Mouse (Mus musculus) megakaryocyte, embryonic 14.5 days (primary cell): ENCODE results near the gene Nisch. TPM values are rescaled to one million over a fixed set of nuclear protein-coding genes. Genes with fewer than 3 reads are reported as not detected.

Experiments used
- H3K27me3 ChIP-seq: replicated peaks from 2 replicates; pipeline ENCODE3; 2012; ENCODE audit warnings: inconsistent platforms
- H3K36me3 ChIP-seq: replicated peaks from 2 replicates; pipeline ENCODE3; 2012; ENCODE audit warnings: low read length, inconsistent platforms, mixed read lengths
- H3K4me1 ChIP-seq: 2 replicates; pipeline ENCODE4 v1.6.1; 2012; ENCODE audit warnings: inconsistent platforms
- H3K4me3 ChIP-seq: replicated peaks from 2 replicates; pipeline ENCODE3; 2012; ENCODE audit warnings: moderate library complexity, mild to moderate bottlenecking, inconsistent platforms
- H3K9me3 ChIP-seq: 2 replicates; pipeline ENCODE4 v1.6.1; 2012; ENCODE audit warnings: inconsistent platforms
- FLI1 ChIP-seq: IDR thresholded peaks from 2 replicates; pipeline ENCODE4 v1.6.1; 2012; ENCODE audit warnings: low read length, inconsistent platforms, mixed read lengths
- GATA1 ChIP-seq: IDR thresholded peaks from 3 replicates; pipeline ENCODE4 v1.6.1; 2012; ENCODE audit warnings: mixed read lengths, low read length, inconsistent platforms, borderline replicate concordance
- polyA plus RNA-seq: library from polyadenylated mRNA; stranded (reverse); fragments of >175 nt; gene quantifications from 2 replicates; pipeline ENCODE4 v1.2.3, GENCODE M21; 2012; ENCODE audit warnings: low replicate concordance; ENCODE audit not compliant: insufficient read depth

Nisch gene
- polyA plus RNA-seq, 1 experiment = 152 TPM

DNA sequence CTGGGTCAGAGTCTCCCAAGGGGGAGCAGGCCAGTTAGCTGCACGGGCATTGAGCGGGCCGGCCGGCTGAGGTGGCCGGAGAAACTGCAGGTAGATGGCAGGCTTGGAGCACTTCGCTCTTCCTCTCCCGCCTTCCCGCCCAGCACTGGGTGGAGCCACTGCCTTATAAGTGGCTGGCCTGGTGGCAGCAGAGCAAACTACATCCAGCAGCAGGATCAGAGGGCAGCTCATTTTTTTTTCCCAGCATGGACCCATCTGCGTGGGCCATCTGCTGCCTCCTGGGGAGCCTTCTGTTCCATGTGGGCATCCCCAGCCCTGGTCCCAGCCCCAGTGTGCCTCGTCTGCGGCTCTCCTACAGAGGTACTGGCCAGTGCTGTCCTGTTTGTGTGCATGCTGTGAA is 920 bp upstream of the Nisch start, which contains the start of gene Sema3g:
Gene Sema3g, plus strand, starts transcription at position 195 of the 400 bp plus-strand sequence.
- no peaks in the 10 kb centered on the region for H3K9me3 ChIP-seq

DNA sequence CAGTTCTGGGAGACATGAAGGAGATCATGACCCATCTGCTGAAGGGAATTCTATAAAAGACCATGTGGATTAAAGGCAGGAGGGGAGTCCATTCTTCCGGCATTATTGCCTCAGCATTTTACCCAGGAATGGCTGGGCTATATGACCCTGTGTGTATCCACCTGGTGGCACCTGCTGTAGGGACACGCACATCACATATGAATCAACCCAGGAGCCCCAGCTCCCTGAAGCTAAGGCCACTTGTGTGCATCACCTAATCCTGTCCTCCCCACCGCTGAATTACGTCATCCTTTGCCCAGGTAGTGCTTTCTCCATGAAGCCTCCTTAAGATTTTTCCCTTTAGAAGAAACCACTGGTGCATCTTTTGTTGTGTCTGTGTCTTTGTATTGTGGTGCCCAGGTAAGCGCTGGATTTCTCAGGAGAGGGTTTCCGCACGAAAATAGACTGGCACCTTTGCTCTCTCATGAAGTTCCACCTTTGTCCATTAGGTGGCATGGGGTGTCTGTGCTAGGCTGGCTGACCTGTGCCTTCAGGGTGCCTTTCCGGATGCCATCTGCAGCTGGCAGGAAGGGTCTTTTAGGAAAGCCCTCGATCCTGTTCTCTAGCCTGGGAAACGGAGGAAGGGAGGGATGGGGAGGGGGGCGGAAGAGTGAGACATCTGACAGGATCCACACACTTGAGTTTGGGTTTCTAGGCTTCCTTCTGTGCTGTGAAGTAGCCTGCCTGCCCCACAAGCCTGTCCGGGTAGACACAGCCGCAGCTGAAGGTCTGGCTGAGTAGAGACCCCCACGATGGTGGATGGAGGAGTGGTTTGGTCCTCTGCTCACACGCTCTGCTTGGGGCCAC is 1.4 kb downstream of the Nisch start:
- peaks cover 5% of the 10 kb centered on the region for H3K36me3 ChIP-seq
- H3K4me1 ChIP-seq = peaks cover 50% of the 10 kb centered on the region
- peaks cover 52% of the 10 kb centered on the region for H3K27me3 ChIP-seq
- peak overlapping the region; percentile 24 for H3K4me3 ChIP-seq
- TF ChIP-seq FLI1 (no peak), GATA1 (no peak)
- H3K9me3 ChIP-seq = no peaks in the 10 kb centered on the region

More for the DNA sequence above, 920 bp upstream of the Nisch start, which contains the start of gene Sema3g:
- Histone ChIP-seq H3K4me1 (peaks cover 50% of the 10 kb centered on the region), H3K4me3 (peak within 1 kb of the TSS; percentile 77), H3K27me3 (peaks cover 56% of the 10 kb centered on the region), H3K36me3 (no peaks in the 10 kb centered on the region)
- TF ChIP-seq GATA1 = no peak

GRCm38 (mm10) chr14:31214684-31215083 is 2.1 kb downstream of the Nisch start:
- Histone ChIP-seq H3K4me3 (peak overlapping the region; percentile 65), H3K9me3 (no peaks in the 10 kb centered on the region), H3K36me3 (peaks cover 5% of the 10 kb centered on the region), H3K4me1 (peaks cover 50% of the 10 kb centered on the region), H3K27me3 (peaks cover 56% of the 10 kb centered on the region)
- no peak for TF ChIP-seq GATA1
- TF ChIP-seq FLI1 = no peak

DNA sequence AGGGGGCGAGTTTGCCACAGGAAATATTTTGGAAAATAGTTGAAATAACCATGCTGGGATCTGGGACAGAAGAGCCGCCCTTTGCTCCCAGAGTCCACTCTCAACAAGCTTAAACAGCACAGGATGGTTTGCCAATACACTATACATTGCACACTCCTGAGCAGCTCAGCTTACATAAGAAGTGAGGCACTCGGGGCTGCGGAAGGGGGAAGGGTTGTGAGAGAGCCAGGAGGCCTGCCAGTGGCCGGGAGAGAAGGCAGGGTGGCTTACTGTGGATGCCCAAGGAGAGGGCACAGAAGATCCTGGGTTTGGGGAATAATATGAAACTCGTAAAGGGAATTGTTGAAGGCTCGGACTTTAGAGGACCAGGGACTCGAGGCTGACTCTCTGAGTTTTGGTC is 2.9 kb downstream of the Nisch start:
- no peak overlapping the region for H3K4me3 ChIP-seq
- H3K4me1 ChIP-seq = peaks cover 49% of the 10 kb centered on the region
- H3K36me3 ChIP-seq = peaks cover 5% of the 10 kb centered on the region
- H3K9me3 ChIP-seq = no peaks in the 10 kb centered on the region
- no peak for TF ChIP-seq FLI1
- TF ChIP-seq GATA1 = no peak
- peaks cover 55% of the 10 kb centered on the region for H3K27me3 ChIP-seq

DNA sequence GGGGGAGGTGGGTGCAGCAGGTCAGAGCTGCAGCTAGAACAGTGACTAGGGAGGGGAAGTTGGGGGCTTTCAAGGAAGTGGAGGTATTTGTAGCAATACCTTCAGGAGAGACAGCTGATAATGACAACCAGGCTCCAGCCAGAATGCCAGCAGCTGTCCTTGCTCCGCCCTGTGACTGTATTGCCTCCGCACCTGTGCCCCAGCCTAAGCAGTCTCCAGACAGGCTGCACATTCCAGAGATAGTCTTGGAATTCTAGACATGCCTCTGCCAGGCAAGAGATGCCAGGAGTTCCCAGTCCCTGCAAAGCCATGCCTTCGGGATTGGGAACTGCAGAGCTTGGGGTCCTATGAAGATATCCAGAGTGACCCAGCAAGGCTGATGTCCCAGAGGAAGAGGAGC is 4.2 kb downstream of the Nisch start:
- TF ChIP-seq GATA1 = no peak
- no peak for TF ChIP-seq FLI1
- peaks cover 5% of the 10 kb centered on the region for H3K36me3 ChIP-seq
- peaks cover 44% of the 10 kb centered on the region for H3K4me1 ChIP-seq
- H3K27me3 ChIP-seq = peaks cover 50% of the 10 kb centered on the region
- no peak overlapping the region for H3K4me3 ChIP-seq
- H3K9me3 ChIP-seq = no peaks in the 10 kb centered on the region

DNA sequence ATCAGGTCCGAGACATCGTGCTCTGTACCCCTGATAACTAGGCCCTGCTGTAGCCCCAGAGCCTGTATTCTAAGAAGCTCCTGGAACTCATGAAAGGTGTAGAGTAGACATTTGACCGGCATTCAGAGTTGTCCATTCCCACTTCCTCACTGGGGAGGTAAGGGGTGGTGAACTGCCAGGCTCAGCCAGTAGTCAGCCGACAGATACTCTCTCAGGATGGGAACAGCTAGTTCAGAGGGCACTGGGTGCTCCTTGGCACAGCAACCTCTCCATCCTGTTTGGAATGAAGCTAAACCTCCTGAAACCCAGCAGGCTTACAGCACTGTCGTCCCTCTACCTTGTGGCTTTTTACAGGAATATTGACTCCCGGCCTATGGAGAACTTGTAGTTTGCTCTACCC is 4.9 kb downstream of the Nisch start:
- H3K9me3 ChIP-seq = no peaks in the 10 kb centered on the region
- TF ChIP-seq FLI1 (no peak), GATA1 (no peak)
- no peak overlapping the region for H3K4me3 ChIP-seq
- H3K27me3 ChIP-seq = peaks cover 48% of the 10 kb centered on the region
- peaks cover 5% of the 10 kb centered on the region for H3K36me3 ChIP-seq
- H3K4me1 ChIP-seq = peaks cover 47% of the 10 kb centered on the region

DNA sequence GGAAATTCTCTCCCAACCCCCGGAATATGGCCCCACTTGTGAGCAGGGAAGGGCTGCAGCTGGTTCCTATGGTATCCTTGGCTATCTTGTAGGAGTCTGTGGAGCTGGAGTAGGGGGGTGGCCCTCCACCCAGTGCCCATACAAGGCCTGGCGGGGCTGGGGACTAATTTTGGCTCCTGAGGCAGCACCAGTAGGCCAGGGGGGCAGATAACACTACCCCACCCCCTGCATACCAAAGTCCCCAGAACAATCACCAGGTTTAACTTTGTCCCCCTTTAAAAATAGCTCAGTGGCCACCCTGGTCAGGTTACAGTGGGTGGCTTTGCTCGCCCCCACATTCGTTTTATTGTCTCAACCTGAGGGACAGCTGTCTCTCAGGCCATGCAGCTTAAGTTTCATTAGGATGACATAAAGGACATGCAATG is 7.6 kb downstream of the Nisch start:
- Histone ChIP-seq H3K4me3 (no peak overlapping the region), H3K27me3 (peaks cover 43% of the 10 kb centered on the region), H3K9me3 (no peaks in the 10 kb centered on the region), H3K36me3 (peaks cover 16% of the 10 kb centered on the region), H3K4me1 (peaks cover 39% of the 10 kb centered on the region)
- TF ChIP-seq FLI1 (no peak), GATA1 (no peak)

DNA sequence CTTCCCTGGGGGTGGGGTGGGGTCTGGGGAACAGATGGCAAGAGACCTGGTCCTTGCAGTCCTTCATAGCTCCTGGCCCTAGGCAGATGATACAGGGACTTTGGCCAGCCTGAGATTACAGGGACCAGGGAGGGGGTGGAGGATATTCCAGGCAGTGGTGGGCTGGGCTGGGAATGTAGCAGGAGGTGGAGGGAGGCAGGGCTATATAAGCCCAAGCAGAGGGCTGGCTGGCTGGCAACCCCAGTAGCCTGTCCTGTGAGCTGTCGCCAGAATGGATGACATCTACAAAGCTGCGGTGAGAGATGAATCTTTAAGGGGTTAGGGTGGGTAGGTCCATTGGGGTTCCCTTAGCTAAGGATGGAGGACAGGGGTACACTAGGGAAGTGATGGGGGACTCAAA is 8.7 kb downstream of the Nisch start, which contains the start of gene Tnnc1:
Gene Tnnc1, plus strand, starts transcription at position 229 of the 400 bp plus-strand sequence.
- Histone ChIP-seq H3K4me1 (peaks cover 41% of the 10 kb centered on the region), H3K27me3 (peaks cover 36% of the 10 kb centered on the region), H3K9me3 (no peaks in the 10 kb centered on the region), H3K36me3 (peaks cover 27% of the 10 kb centered on the region), H3K4me3 (peak within 1 kb of the TSS; percentile 99)
- TF ChIP-seq GATA1 = no peak
- no peak for TF ChIP-seq FLI1

DNA sequence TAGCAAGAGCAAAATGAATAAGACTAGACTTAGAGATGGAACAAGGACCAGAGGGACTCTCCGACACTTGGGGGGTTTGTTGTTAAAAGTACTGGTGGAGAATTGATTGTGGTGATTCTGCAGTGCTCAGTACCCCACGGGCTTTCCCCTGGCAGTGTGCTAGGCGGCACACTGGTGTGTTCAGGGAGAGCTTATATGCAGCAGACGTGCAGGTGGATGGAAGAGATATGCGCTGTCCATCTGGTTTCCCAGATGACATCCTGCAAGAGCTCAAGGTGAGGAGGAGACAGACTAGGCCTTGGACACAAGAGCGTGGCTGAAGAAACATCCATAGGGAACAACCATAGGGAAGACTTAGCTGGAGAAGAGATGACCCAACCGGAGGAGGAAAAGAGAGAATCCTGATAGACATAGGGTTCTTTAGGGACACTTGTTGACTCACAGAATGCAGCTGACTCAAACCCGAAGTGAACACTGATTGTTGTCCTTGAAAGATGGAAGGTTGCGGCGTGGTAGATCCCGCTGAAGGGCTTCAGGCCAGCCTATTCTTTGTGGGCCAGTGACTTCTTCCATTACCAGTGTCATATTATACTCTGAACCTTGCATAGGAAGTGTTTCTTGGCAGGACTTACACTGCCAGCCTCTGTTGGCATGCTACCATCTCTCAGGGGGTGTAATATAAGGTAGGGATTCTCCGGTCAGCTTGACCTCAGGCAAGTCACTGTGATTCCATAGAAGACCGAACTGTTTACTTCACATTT is 9.5 kb downstream of the Nisch start:
- H3K27me3 ChIP-seq = peaks cover 28% of the 10 kb centered on the region
- H3K4me1 ChIP-seq = peaks cover 43% of the 10 kb centered on the region
- H3K36me3 ChIP-seq = peaks cover 35% of the 10 kb centered on the region
- H3K9me3 ChIP-seq = no peaks in the 10 kb centered on the region
- TF ChIP-seq GATA1 = no peak
- TF ChIP-seq FLI1 = no peak
- peak overlapping the region; percentile 99 for H3K4me3 ChIP-seq
